Mouse (Mus musculus): ENCODE data around the gene Prim2.

Gene Prim2

DNA sequence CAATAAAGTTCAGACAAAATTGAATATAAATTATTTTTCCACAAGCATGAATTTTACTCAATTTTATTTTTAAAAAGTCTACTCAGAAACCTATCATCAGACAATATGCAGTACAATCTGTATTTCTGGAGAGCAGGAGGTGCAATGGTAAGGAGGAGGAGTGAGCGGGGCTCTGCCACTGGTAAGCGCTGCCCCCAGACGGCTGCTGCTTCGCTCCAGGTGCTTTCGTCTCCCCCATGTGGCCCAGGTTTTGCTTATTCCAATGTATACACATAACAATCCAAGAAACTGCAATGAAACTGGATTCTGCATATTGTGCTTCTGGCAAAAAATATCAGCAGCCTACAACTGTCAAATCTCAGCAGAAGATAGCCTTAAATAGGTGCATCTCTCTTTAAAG is 146.4 kb downstream of the Prim2 start:
- in situ Hi-C loops (cut with MboI; ENCODE audit: unreplicated experiment in 2 of 2): no loop called here

GRCm38 (mm10) chr1:33515124-33515523 is 154.5 kb downstream of the Prim2 start:
- in situ Hi-C loops (cut with MboI; ENCODE audit: unreplicated experiment in 2 of 2): no loop called here

DNA sequence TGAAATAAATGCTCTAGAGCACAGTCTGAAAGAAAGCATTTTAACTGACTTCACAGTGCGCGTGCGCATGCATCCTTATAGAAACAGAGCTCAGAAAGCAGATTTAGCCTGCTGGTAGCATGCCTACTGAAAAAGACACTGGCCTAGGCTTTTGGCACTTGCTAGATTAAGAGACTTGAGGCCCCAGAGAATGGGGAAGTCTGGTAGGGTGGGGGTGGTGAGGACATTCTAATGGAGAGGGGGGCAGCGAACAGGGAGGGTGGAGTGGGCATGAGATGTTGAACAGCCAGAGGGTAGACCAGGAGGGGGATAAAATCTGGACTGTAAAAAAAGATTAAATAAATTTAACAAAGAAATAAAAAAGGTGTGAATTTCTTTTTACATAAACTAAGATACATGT is 158.3 kb downstream of the Prim2 start:
- in situ Hi-C loops (cut with MboI; ENCODE audit: unreplicated experiment in 2 of 2): no loop called here

GRCm38 (mm10) chr1:33504371-33504770 is 165.2 kb downstream of the Prim2 start:
- in situ Hi-C loops (cut with MboI; ENCODE audit: unreplicated experiment in 2 of 2): no loop called here

DNA sequence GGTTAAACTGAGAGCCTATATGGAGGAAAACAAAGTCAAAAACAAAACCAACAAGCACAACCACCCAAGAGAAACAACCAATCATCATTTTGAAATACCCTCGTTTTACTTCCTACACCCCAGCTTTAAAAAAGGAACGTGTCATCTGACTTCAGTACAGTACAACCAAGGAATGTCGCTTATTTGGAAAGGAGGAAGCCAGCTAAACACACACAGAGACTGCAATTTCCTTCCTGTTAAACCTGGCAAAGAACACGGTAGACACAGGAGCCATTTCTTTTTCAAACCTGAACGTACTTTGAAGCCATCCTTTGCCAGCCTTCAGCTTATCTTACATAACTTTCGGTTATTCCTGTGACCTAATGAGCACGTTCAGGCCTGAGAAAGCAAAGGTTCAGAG is 166.7 kb downstream of the Prim2 start:
- in situ Hi-C loops (cut with MboI; ENCODE audit: unreplicated experiment in 2 of 2): no loop called here

GRCm38 (mm10) chr1:33502298-33502697 is 167.3 kb downstream of the Prim2 start:
- in situ Hi-C loops (cut with MboI; ENCODE audit: unreplicated experiment in 2 of 2): no loop called here

GRCm38 (mm10) chr1:33500111-33500510 is 169.5 kb downstream of the Prim2 start:
- in situ Hi-C loops (cut with MboI; ENCODE audit: unreplicated experiment in 2 of 2): no loop called here

DNA sequence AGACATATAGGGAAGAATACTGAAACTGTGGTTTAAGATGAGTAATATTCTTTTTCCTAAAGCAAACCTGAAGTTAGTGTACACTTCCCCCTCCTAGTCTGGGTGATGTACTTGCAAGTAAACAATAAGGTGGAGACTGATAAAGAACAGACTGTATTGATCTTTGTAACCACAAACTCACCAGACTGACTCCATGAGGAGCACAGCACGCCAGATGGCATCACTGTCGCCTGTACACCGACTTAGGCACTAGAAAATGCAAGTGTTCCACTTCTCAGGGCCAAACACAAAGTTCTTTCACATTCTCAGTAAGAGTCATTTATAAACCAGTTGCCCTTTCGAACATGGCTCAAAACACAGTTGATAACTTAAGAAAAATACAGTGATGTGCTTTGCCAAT is 170.0 kb downstream of the Prim2 start:
- in situ Hi-C loops (cut with MboI; ENCODE audit: unreplicated experiment in 2 of 2): no loop called here

DNA sequence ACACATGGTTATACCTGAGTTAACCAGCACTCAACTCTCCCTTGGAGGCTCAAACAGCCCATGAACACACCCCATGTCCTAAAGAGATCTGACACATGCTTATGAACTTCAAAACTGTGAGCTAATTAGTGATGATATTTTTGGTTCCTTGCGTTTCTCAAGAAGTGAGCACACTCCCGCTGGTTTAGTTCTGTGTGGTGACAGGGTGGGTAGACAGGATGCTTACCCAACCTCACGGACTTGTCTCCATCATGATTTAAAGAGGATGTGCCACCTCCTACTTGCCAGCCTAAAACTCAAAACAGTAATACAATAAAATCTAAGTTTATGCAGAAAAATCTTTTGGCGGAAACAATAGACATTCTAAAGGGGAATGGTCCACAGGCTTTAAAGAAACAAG is 173.5 kb downstream of the Prim2 start:
- in situ Hi-C loops (cut with MboI; ENCODE audit: unreplicated experiment in 2 of 2): no loop called here

DNA sequence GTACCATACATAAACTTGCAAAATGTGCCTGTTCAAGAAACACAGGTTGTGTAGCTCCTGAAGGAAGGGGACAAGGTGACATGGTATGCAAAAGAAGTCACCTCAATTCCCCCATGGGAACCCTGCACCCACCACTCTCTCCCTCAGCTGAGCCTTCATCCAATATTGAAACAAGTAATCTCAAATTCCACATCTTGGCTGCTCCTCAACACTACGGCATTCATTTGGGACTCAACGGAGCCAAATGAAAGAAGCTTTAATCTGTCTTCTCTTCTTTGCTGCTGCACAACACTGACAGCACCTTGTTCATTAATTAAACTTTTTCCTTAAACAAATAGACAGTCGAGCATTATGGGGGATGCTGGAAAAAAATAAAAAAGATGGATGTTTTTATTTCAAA is 174.0 kb downstream of the Prim2 start:
- in situ Hi-C loops (cut with MboI; ENCODE audit: unreplicated experiment in 2 of 2): no loop called here

DNA sequence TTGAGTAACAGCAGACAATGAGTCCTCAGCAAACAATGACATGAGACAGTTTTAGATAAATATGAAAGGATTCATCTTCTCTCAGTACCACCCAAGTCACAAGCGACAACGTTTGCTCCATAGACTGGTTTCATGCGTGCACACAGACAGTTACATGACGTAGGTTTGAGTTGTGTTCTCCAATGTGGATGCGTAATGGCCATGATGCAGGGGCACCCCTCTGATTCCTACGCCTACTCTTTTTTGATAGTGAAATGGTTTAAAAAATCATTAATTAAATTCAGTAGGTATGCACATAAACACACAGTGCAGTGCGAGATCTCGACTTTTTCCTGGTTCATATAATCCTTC is 174.4 kb downstream of the Prim2 start:
- in situ Hi-C loops (cut with MboI; ENCODE audit: unreplicated experiment in 2 of 2): no loop called here

DNA sequence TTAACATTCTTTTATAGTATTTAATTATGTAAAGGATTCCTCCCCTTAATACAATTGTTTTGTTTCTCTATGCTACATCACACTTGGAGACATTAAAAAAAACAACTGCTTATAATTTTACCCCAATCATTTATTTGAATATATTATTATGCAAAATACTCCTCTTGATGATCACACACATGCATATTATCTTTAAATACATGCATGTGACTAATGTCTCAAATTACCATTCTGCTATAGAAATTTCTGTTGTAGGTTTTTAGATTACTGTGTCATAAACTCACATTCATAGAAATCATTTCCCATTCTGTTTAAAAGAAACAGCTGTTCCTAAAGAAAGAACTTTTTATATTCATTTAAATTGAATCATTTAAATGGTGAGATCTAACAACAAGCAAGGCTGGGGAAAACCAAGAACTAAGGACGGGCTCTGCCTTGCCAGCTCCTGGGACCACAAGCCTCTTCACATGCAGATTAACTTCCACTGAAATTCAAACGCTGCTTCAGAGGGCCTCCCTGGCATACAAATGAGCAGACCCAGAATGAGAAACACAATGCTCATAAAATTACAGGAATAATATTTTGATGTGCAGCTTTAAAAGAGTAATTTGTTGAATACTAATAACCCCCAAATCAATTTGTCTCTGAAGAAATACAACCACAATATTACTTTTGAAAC is 174.9 kb downstream of the Prim2 start:
- in situ Hi-C loops (cut with MboI; ENCODE audit: unreplicated experiment in 2 of 2): no loop called here

- in situ Hi-C loops (cut with MboI; ENCODE audit: unreplicated experiment in 2 of 2): no loop called here
Measured at GRCm38 (mm10) chr1:33490220-33490619, 179.4 kb downstream of the Prim2 start.

DNA sequence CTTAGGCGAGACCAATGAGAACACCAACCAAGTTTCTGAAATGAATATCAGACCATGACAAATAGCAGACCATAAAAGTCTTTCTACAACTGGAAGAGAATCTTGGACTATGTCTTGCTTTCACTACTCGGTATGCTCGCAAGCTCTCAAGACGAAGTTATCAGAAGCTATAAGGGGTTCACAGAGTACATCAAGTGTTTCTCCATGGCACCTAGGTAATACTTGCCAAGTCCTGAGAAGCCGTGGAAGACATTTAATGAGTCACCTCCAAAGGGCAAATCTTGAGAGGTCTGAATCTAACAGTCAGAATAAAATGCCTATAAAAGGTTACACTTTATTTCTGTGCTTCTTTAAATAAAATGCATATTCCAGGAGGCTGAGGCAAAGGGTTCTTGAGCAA is 181.2 kb downstream of the Prim2 start:
- in situ Hi-C loops (cut with MboI; ENCODE audit: unreplicated experiment in 2 of 2): no loop called here

GRCm38 (mm10) chr1:33483746-33484145 is 185.8 kb downstream of the Prim2 start:
- in situ Hi-C loops (cut with MboI; ENCODE audit: unreplicated experiment in 2 of 2): no loop called here

- in situ Hi-C loops (cut with MboI; ENCODE audit: unreplicated experiment in 2 of 2): no loop called here
Measured at GRCm38 (mm10) chr1:33480382-33480781, 189.2 kb downstream of the Prim2 start.

- in situ Hi-C loops (cut with MboI; ENCODE audit: unreplicated experiment in 2 of 2): no loop called here
Measured at GRCm38 (mm10) chr1:33471069-33471468, 198.5 kb downstream of the Prim2 start.

GRCm38 (mm10) chr1:33470222-33470621 is 199.4 kb downstream of the Prim2 start:
- in situ Hi-C loops (cut with MboI; ENCODE audit: unreplicated experiment in 2 of 2): no loop called here

- in situ Hi-C loops (cut with MboI; ENCODE audit: unreplicated experiment in 2 of 2): no loop called here
Measured at GRCm38 (mm10) chr1:33464234-33464633, 205.4 kb downstream of the Prim2 start.

- in situ Hi-C loops (cut with MboI; ENCODE audit: unreplicated experiment in 2 of 2): no loop called here
Measured at GRCm38 (mm10) chr1:33460703-33461102, 208.9 kb downstream of the Prim2 start.

- in situ Hi-C loops (cut with MboI; ENCODE audit: unreplicated experiment in 2 of 2): no loop called here
Measured at GRCm38 (mm10) chr1:33460262-33460661, 209.3 kb downstream of the Prim2 start.

DNA sequence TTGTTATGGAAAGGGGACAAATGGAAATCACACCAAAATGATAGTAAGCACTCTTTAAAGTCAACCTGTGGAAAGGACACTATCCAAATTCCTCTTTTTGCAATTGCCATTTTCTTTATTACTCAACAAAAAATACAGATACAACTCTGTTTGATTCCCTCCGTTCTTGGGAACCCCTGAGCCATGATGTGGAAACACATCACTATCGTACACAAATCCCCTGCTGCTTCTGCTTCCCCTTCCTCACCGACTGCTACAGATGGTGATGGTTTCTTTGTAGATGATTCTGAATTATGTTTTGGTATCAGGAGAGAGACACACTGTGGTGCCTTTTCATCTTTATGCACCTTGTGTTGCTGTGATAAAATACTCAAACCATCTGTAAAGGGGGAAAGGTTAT is 210.6 kb downstream of the Prim2 start:
- in situ Hi-C loops (cut with MboI; ENCODE audit: unreplicated experiment in 2 of 2): loop anchor here (10.0 kb wide), 3 partner anchors 166 to 714 kb away; no protein-coding TSS in a partner anchor

DNA sequence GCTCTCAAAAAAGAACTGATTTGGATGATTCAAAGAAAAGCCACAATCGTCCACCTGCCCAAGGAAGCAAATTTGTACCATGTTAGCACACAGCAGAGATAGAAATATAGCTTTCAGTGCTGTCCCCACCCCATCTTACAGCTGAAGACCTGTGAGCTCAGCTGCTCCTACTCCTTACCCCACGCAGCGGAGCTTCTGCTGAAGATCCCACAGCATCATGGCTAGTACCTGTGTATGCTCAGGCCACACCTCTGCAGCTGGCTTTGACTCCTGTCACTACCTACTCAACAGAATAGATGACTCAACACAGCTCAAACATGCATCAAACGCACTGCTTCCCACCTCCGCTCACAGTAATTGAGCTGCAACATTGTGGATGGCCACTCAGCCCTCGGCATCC is 215.3 kb downstream of the Prim2 start:
- in situ Hi-C loops (cut with MboI; ENCODE audit: unreplicated experiment in 2 of 2): loop anchor here (10.0 kb wide), 3 partner anchors 169 to 709 kb away; no protein-coding TSS in a partner anchor
